Mouse (Mus musculus) adrenal gland, adult 18-20 months (tissue): ENCODE results near the gene Hoxa3. TPM values are rescaled to one million over a fixed set of nuclear protein-coding genes. Genes with fewer than 3 reads are reported as not detected.

ENCODE experiments used
- DNase-seq, 2 experiments: peaks; one replicate each; pipeline ENCODE4 v3.0.0; 2021 to 2022; ENCODE audit warnings: low spot score in 2 of 2
- total RNA-seq, 2 experiments: library from RNA; stranded (reverse); gene quantifications; 1 replicate in 1 of 2; 2 replicates in 1 of 2; pipeline ENCODE4 v1.2.3; 2021

Hoxa3 gene
- total RNA-seq, 2 experiments from 2014 or later, result 2.8 to 4.0 TPM

GRCm38 (mm10) chr6:52221337-52221992 lies 8.3 kb upstream of the Hoxa3 start, which contains the start of gene Hoxa7:
Gene Hoxa7, minus strand, starts transcription at chr6:52221854.
- peak; percentile 91 to 93 for DNase-seq

- no peak for DNase-seq
Measured at GRCm38 (mm10) chr6:52220865-52221310, 7.8 kb upstream of the Hoxa3 start.

DNA sequence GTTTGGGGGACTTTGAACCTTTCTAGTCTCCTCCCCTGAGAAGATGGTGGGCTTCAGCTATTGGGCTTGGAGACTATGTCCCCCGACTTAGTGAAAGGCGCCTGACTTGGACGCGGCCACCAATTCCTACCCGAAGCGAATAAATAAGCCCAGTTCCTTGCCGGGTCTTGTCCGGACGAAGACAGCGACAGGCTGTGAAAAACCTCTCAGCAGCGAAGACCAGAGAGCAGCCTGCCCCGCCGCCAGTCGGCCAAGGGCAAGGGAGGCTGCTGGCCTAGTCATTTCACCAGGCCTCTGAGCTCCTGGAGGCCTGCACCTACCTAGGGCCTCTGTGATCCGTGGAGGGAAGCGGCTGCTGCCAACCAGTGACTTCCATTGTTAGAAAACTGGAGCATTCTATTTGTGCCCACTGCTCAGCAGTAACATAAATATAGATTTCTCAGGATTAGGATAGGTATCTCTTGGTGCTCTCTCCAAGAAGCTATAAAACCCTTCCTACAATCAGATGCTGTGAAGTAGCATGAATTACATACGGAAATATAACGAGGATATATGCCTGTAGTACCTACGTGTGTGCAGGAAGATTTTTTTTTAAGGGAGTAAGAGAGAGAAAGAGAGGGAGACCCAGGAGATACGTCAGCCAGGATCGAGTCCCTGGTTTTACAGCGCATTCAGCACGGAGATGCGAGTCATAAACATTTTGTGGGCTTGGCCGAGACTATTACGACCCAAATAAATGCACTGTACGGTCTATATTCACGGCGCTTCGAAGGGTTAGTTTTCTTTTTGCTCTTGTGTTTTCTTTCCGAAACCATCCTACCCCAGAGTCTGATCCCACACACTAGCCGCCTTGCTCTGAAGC lies 7.1 kb upstream of the Hoxa3 start:
- DNase-seq, result peak in 1 of 2 experiments; percentile 23

DNA sequence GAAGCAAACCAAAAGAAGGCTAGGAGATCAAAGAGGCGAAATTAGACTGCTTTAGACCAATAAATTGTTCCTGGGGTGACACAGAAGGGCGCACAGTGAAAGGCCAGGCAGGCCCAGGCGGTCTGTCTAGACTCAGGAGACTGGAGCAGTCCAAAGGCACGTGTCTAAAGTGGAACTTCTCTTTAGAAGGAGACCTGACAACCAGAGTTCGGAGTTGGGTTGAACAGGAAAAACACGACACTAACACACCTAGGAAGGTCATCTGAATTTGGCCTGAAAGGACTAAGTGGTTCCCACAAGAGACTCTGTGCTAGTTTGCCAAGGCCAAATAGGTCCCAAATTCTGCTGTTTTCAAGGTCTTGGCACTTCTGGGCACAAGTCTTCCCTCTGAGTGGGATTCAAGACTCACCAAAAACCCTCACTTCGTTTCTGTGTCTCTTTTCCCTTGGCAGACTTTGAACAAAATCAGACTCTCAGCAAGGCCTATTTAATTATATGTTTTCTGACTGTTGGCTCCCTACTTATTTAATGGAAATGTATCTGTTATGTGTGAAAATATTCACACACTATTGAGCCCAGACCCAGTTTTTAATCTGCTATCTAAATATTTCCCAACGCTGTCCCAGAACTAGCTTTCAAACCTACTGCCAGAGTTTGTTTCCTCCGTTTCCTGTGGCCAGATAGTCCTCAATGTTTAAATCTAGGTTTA lies 6.3 kb upstream of the Hoxa3 start:
- DNase-seq, result peak in 1 of 2 experiments; percentile 17

- peak in 1 of 2 experiments; percentile 17 for DNase-seq
Measured at GRCm38 (mm10) chr6:52218643-52219215, 5.6 kb upstream of the Hoxa3 start.

DNA sequence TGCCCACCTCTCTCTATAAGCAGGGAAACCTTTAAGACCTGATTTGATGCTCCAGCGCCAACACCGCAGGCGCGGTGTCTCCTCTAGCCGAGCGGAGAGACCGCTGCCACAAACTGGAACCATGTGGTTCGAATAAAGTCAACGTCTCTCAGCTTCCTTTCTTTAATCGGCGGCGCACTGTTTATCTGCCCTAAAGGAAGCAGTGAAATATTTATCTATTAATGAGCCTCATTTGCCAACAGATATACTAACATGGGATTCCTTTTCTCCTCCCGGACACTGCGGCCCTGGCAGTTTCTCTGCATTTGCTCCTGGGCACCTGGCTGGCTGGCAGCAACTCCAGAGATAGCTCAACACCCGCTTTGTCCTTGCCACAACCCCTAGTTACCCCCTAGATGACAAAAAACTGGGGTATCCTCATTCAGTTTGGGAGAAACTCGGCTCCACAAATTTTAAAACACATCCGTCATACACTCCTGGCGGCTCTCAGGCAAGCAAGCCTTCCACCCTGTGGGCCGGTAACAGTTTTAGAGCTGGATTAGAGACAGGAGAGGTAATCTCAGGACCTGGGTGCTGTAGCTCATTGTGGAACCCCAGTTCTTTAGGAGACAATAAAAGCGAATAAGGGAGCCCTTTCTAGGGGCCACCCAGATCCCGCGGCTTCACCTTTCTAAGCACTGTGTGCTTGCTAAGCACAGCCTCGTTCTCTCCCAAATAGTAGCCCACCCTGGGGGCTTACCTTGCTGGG lies 4.9 kb upstream of the Hoxa3 start:
- DNase-seq, result peak in 1 of 2 experiments; percentile 18

GRCm38 (mm10) chr6:52217459-52217768 lies 4.3 kb upstream of the Hoxa3 start:
- peak; percentile 75 to 76 for DNase-seq

DNA sequence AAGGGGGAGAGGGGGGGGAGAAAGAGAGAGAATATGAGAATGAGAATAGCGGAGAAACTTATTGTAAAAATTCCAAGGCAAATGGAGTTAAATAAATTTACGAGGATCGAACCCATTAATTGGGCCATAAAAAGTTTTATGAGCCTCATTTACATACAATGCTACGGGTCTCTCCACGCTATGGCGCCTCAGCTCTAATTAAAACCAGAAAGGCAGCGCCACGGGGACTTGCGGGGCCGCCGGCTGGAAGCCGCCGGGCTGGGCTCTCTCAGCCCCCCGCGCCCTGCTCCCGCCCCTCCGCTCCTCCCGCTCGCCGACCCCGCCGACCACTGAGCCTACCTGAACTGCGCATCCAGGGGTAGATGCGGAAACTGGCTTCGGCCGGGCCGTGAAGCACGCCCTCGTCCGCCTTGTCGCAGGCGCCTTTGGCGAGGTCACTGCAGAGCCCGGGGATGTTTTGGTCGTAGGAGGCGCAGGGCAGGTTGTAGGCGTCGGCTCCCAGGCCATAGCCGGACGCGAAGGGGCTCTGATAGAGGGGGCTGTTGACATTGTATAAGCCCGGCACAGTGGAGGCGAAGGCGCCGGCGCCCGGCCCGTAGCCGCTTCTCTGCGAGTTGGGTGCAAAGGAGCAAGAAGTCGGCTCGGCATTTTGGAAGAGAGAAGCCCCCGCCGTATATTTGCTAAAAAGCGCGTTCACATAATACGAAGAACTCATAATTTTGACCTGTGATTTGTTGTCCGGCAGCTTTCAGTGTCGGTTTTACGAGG lies 3.7 kb upstream of the Hoxa3 start:
- DNase-seq, result peak; percentile 47 to 55

DNA sequence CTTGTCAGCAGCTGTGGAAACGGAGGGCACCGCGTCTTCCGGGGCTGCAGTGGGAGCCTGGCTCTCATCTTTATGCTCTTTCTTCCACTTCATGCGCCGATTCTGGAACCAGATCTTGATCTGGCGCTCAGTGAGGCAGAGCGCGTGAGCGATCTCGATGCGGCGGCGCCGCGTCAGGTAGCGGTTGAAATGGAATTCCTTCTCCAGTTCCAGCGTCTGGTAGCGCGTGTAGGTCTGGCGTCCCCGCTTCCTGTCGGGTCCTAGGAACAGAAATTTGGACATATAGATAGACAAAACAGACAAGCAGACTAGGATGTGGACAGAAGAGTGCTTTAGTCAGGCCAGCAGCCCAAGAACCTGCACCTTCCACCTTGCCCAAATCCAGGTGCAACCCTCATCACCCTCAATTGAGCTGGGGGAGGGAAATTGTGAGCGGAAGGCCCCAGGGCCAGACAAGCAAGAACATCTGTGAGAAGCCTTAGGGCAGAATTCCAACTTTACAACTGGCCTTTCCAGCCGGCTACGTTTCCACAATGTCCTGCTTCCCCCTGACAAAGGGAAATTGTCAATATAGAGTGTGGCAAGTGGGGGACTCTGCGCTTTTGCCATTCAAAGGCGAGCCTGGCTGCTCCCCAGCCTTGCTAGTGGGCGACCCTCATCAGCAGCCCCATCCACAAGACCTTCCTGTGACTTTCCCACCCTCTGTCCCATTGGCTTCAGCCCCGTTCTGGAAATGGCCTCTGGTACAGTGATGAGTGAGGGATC lies 2.8 kb upstream of the Hoxa3 start:
- DNase-seq, result peak in 1 of 2 experiments; percentile 20

DNA sequence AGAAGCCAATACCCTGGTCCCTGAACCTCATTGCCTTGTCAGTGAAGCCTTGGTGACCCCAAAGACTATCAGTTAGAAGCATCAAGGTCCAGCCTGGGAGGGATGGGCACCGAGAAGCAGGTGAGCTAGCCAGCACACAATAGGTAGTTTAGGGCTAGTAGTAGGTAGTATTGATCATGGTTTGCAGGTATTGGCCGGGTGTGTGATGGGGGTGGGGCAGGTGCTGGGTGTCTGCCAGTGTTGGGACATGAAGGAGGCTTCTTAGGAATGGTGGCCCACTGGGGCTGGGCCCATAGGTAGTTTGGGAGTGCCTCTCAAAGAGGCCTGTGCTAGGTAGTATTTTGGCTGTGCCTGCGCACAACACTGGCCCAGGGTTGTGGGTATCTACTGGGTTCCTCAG lies 1.9 kb upstream of the Hoxa3 start:
- DNase-seq, result peak in 1 of 2 experiments; percentile 19

GRCm38 (mm10) chr6:52214271-52214670 lies 1.1 kb upstream of the Hoxa3 start:
- peak in 1 of 2 experiments; percentile 17 for DNase-seq

- peak; percentile 41 to 42 for DNase-seq
Measured at GRCm38 (mm10) chr6:52212556-52213118, 499 bp downstream of the Hoxa3 start.

DNA sequence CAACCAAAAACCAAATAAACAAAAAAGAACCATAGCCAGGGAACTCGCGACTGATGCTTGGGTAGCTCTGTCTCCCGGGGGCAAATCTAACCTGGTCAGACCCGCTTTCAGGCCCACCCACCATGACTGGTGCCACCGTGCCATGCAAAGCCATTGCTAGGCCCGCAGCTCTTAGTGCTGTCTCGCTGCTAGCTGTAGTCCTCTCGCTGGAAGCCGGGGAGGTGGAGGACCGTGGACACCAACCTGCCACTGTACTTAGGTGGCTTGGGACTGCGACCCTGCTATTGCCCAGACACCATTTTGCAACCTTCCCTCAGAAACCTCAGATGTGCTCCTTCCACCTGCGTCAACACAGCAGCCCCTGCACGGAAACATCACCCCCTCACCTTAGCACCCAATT lies 1.2 kb downstream of the Hoxa3 start:
- peak in 1 of 2 experiments; percentile 32 for DNase-seq

DNA sequence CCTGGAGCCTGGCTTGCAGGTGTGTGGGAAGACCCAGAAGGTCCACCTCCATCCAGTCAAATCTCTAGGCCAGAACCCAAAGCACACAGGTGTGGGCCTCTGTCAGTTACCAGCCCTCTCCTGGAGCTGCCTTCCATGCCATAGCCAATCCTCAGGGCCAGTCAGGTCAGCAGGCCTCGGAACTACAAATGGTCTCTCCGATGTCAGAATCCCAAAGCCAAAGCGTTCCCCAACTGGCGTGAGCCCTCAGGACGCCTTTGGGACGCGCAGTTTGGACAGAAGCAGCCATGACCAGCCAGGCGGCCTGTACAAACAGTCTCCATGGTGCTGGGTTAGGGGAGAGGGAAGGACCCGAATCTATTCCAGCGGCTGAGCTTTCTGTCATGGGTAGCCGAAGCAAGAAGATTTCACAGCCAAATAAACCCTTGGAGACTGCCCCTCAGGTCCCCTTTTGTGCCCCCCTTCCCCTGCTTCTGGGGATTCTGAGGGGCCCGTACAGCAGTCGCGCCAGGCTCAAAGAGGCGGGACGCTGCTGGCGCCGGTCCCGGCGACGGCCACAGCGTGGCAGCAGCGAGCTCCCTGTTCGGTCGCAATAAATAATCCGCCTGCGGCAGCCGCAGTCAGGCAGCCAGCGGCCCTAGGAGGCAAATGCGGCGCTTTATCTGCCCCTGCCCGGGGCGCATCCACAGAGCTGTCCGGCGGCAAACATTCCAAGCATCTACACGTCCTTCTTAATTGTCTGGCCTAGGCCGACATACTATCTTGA lies 1.8 kb downstream of the Hoxa3 start:
- DNase-seq, result peak; percentile 80 to 85

DNA sequence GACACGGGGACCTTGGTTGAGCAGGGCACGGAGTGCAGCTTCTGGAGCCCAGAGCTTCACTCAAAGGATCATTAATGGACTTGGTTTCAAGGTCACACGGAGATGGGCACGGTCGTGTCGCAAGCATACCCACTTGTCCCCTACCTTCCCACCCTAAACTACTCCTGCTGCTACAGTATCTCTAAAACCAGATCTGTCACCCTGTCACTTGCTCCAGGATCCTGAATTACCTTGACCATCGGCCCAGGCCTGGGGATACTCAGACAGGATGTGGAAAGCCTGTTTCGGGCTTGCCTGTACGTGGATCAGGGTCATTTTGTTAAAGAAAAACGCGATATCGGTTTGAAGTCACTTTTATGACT lies 3.5 kb downstream of the Hoxa3 start:
- no peak for DNase-seq

- peak in 1 of 2 experiments; percentile 23 for DNase-seq
Measured at GRCm38 (mm10) chr6:52208868-52209684, 4.1 kb downstream of the Hoxa3 start.
